14 mouse cellular contexts compared by ENCODE assay signal in the genomic region with DNA sequence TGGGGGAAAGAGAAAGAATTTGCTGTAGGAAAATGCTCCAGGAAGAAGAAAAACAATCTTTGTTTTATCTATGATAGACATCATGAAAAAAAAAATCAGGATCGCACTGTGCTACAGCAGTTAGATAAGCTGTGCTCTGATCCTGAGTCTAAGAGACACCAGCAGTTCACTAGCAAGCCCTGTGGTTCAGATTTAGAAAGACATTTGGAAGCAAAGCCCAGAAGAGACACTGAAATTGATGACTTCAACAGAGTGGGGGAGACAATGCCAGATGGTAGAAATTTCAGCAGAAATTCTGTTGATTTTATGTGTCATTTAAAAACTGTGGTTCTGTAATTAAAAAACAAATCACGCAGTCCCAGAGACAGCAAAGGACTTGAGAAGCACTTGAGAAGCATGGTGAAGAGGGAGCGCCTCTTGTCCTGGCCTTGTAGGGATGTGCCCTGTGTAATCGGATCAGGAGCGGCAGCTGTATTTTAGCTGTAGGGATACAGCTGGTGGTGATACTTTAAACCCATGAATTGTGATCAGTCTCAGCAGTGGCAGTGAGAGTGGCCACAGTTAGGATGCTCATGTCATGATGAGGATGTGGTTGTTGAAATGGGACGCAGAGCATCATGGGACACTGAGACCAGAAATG.
DNase-seq lines count a peak whose midpoint lies in the region; ATAC-seq and TF ChIP-seq lines count a peak whose summit lies in the region.
"Had no signal": no experiment of that assay in that cellular context is flagged by ENCODE, and none has a peak within 500 bp of the region (broad histone marks: within the 10 kb centered on the region; RNA-seq: fewer than 3 reads in every experiment).

No protein-coding gene starts in this region.

- H3K4me2 ChIP-seq in embryonic facial prominence, embryonic 14.5 days (ENCODE audit: low read depth, low read length) = no peak overlapping the region
- H3K4me2 ChIP-seq in kidney, embryonic 15.5 days = no peak overlapping the region
- H3K4me2 ChIP-seq: hindbrain, embryonic 13.5 days; liver, embryonic 12.5 days had no signal

- no peaks in the 10 kb centered on the region for H3K4me1 ChIP-seq in embryonic facial prominence, embryonic 14.5 days (ENCODE audit: control insufficient read depth, insufficient read depth, low read length)
- H3K4me1 ChIP-seq in embryonic facial prominence, embryonic 10.5 days = no peaks in the 10 kb centered on the region
- H3K4me1 ChIP-seq in kidney, embryonic 15.5 days = no peaks in the 10 kb centered on the region
- H3K4me1 ChIP-seq: hindbrain, embryonic 13.5 days; liver, embryonic 12.5 days had no signal

- H3K36me3 ChIP-seq in embryonic facial prominence, embryonic 14.5 days (ENCODE audit: control insufficient read depth, insufficient read depth, low read length) = no peaks in the 10 kb centered on the region
- no peaks in the 10 kb centered on the region for H3K36me3 ChIP-seq in embryonic facial prominence, embryonic 10.5 days (replicated peaks)
- no peaks in the 10 kb centered on the region for H3K36me3 ChIP-seq in kidney, embryonic 15.5 days
- H3K36me3 ChIP-seq: hindbrain, embryonic 13.5 days; liver, embryonic 12.5 days had no signal

- no peak overlapping the region for H3K9ac ChIP-seq in embryonic facial prominence, embryonic 14.5 days (ENCODE audit: low read depth, low read length)
- H3K9ac ChIP-seq in kidney, embryonic 15.5 days = no peak overlapping the region
- H3K9ac ChIP-seq: hindbrain, embryonic 13.5 days; liver, embryonic 12.5 days had no signal

- WGBS in embryonic facial prominence, embryonic 14.5 days = 65% methylated on average over 6 of the region's 6 CpGs
- 87% methylated on average over 6 of the region's 6 CpGs for WGBS in embryonic facial prominence, embryonic 10.5 days
- 57% methylated on average over 6 of the region's 6 CpGs for WGBS in kidney, embryonic 15.5 days

- TF ChIP-seq POLR2A in brain, embryonic 14.5 days (IDR thresholded peaks at IDR 0.05; ENCODE audit: borderline replicate concordance, extremely low read depth, insufficient read depth, insufficient read length, poor library complexity, severe bottlenecking) = no peak

- H3K27ac ChIP-seq in embryonic facial prominence, embryonic 14.5 days (replicated peaks; ENCODE audit: low read depth, low read length) = no peak overlapping the region
- no peak overlapping the region for H3K27ac ChIP-seq in embryonic facial prominence, embryonic 10.5 days (replicated peaks)
- no peak overlapping the region for H3K27ac ChIP-seq in kidney, embryonic 15.5 days
- H3K27ac ChIP-seq: hindbrain, embryonic 13.5 days; liver, embryonic 12.5 days had no signal

- peak; percentile 53; the same call in 1 of the 2 replicates for ATAC-seq in embryonic facial prominence, embryonic 14.5 days (ENCODE audit: low read depth)
- peak; percentile 90 for ATAC-seq in kidney, embryonic 15.5 days (replicated peaks; ENCODE audit: low FRiP score)
- ATAC-seq: liver, embryonic 12.5 days; Patski had no signal

- H3K9me3 ChIP-seq in embryonic facial prominence, embryonic 14.5 days (ENCODE audit: control insufficient read depth, low read length) = no peaks in the 10 kb centered on the region
- no peaks in the 10 kb centered on the region for H3K9me3 ChIP-seq in embryonic facial prominence, embryonic 10.5 days
- no peaks in the 10 kb centered on the region for H3K9me3 ChIP-seq in kidney, embryonic 15.5 days (replicated peaks)
- H3K9me3 ChIP-seq: hindbrain, embryonic 13.5 days; liver, embryonic 12.5 days had no signal

- DNase-seq in embryonic facial prominence, embryonic 14.5 days (ENCODE audit: low spot score) = peak; percentile 33
- no peak for DNase-seq in embryonic facial prominence, embryonic 10.5 days (ENCODE audit: low spot score)
- no peak for DNase-seq in kidney, postnatal 14 days
- DNase-seq in brain, embryonic 14.5 days (ENCODE audit: low read depth) = peak; percentile 22
- peak; percentile 4 to 24 for DNase-seq in layer of hippocampus, postnatal 36 days
- no peak for DNase-seq in gastrocnemius, postnatal 10 days
- DNase-seq in gastrocnemius, adult 18-20 months (ENCODE audit: low spot score) = no peak
- DNase-seq: cerebellum, adult 8-10 months; kidney, adult 11 months; thymus, postnatal 14 days had no signal

- no peak for TF ChIP-seq CTCF in brain, embryonic 14.5 days (IDR thresholded peaks at IDR 0.05; ENCODE audit: borderline replicate concordance, extremely low read depth, insufficient read depth, insufficient read length)

- H3K4me3 ChIP-seq in embryonic facial prominence, embryonic 14.5 days (ENCODE audit: low read depth, low read length) = no peak overlapping the region
- H3K4me3 ChIP-seq in embryonic facial prominence, embryonic 10.5 days = no peak overlapping the region
- H3K4me3 ChIP-seq in kidney, embryonic 15.5 days (replicated peaks) = no peak overlapping the region
- H3K4me3 ChIP-seq: hindbrain, embryonic 13.5 days; liver, embryonic 12.5 days had no signal

- H3K27me3 ChIP-seq in embryonic facial prominence, embryonic 14.5 days (replicated peaks; ENCODE audit: control insufficient read depth, insufficient read depth, low read length) = no peaks in the 10 kb centered on the region
- H3K27me3 ChIP-seq in embryonic facial prominence, embryonic 10.5 days (replicated peaks; ENCODE audit: low read depth, poor library complexity, severe bottlenecking) = no peaks in the 10 kb centered on the region
- no peaks in the 10 kb centered on the region for H3K27me3 ChIP-seq in kidney, embryonic 15.5 days
- H3K27me3 ChIP-seq: hindbrain, embryonic 13.5 days; liver, embryonic 12.5 days; Patski had no signal

Comparison
In these comparisons a context has a peak if more than half of its experiments do, and no peak if none do; other contexts are left out.
1. DNase-seq: peak in embryonic facial prominence, embryonic 14.5 days (single experiment), brain, embryonic 14.5 days (single experiment) and layer of hippocampus, postnatal 36 days (2 of 2); none in embryonic facial prominence, embryonic 10.5 days (single experiment), kidney, postnatal 14 days (single experiment), gastrocnemius, postnatal 10 days (single experiment) and gastrocnemius, adult 18-20 months (single experiment).